Mouse (Mus musculus): ENCODE measurements around the gene Zbtb17. TPM values are rescaled to one million over a fixed set of nuclear protein-coding genes. Genes with fewer than 3 reads are reported as not detected.

Gene Zbtb17
- total RNA-seq, 2 experiments from 2014 or later: 20.8 to 21.2 TPM

DNA sequence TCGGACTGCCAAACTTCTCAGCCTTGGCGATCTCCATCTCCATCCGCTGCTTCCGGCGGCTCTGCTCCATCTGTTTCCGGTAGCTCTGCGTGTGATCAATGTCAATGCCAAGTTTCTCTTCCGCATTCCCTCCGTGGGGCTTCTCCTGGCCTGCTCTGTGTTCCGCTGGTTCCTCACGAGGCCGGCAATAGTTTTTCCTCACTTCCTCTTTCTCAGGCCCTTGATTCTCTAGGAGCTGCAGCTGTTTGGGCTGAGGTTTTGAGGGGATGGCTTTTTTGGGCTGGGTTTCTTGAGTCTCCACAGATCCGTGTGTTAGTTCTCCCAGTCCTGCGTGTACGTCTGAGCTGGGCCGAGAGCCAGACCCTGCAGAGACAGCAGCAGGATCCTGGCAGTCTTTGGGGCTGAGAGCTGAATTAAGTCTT is 33.2 kb downstream of the Zbtb17 start:
- peak; percentile 47 to 51 for DNase-seq

DNA sequence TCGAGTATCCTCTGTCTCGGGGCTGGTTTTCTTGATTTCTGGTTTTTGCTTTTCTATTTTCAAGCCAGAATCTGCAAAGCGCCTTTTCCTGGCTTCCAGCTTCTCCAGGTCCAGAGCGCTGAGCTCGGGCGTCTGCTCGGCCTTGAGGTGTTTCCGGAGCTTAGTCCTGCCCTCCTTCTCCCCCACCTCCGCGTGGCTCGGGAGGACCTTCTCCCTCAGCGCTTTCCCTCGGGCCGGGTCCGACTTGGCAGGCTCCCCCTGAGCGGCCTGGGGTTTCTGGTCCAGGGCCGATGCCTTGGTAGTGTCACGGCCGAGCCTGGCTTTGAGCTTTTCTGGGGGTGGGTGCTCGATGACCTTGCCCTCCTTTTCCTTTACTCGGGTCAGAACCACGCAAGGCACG is 33.8 kb downstream of the Zbtb17 start:
- no peak for DNase-seq
- intact Hi-C loops (cut with DNase I): no loop called here

More for the DNA sequence above, 33.2 kb downstream of the Zbtb17 start:
- intact Hi-C loops (cut with DNase I): no loop called here

DNA sequence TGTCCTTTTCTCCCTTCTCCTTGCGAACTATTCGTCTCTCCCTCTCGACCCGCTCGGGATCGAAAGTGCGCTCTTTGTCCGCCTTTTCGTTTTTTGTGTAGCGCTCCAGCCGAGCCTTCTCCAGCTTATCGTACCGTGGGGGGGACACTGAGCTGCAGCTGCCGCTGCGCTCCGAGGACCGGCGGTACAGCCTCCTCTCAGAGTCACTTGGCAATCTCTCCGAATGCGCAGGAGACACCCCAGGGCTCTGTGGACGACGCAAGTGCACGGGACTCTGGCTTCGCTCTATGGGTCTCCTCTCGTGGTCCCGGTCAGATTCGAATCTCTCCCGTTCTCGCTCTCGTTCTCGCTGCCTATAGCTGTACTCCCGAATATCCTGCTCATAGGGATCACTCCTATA is 34.3 kb downstream of the Zbtb17 start:
- no peak for DNase-seq
- intact Hi-C loops (cut with DNase I): no loop called here

DNA sequence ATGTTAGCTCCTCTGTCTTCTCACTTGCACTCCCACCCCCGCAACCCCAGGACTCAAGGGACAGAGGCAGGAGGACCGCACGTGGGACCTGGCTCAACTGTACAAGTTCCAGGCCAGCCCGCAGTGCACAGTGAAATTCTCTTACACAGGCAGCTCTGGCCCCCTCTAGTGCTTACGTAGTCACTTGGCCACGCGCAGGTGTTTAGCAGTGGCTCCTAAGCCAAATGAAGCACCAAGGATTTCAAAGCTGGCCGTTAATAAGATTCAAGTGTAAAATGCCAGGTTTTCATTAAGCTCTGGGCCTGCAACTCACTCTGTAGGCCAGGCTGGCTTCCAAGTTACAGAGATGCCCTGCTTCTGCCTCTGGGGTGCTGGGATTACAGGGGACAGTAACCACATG is 35.0 kb downstream of the Zbtb17 start:
- DNase-seq: no peak
- intact Hi-C loops (cut with DNase I): no loop called here

DNA sequence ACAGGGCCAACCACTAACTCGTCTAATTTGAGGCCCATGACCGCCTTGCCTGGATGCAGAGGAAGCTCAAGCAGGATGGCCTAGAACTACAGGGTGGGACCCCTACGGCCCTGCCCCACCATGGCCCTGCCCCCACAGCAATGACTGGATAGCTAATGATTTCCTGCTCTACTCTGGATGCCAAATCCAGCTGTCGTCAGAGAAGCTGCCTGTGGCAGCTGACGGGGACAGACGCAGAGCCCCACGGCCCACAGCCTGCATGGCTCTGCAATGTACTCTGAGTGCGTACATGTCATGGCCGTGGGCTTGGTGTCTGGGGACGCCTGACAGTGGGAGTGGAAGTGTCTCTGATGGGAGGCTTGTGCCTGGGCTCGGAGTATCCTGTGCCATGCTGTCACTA is 39.6 kb downstream of the Zbtb17 start:
- DNase-seq: no peak
- intact Hi-C loops (cut with DNase I): no loop called here

DNA sequence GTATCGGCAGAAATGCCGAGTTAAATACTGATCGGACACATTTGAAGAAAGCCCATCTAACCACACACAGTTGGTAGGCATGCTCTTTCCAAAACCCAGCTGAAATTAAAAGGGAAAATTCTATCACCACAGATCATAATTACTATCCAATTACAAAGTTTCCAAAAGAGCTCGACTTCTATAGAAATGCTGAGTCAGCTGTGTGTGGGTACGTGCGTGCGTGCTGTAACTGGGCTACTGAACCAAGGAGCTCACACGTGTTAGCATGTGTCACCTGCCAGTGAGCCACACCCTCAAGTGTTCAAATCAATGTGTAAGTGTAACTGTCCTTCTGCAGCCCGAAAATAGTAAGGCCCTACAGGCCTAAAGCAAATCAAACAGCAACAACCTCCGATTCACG is 43.1 kb downstream of the Zbtb17 start:
- intact Hi-C loops (cut with DNase I): loop anchor here (5.0 kb wide), 2 partner anchors 55 to 75 kb away; no protein-coding TSS in a partner anchor
- no peak for DNase-seq

DNA sequence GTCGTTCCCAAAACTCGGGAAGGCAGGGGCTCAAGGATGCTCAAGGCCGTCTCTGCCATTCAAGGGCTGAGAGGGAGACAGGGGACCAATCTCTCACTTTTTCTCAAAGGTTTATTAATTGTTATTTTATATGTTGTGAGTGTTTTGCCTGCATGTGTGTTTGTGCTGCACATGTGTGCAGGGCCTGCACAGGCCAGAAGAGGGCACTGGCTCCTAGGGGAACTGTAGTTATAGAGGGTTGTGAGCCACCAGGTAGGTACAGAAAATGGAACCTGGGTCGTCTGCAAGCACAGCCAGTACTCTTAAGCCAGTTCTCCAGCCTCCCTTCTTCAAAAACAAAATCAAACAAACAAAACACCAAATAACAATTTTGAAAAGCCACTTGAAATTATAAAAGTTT is 44.2 kb downstream of the Zbtb17 start:
- no peak for DNase-seq
- intact Hi-C loops (cut with DNase I): loop anchor here (5.0 kb wide), 2 partner anchors 56 to 74 kb away; no protein-coding TSS in a partner anchor

DNA sequence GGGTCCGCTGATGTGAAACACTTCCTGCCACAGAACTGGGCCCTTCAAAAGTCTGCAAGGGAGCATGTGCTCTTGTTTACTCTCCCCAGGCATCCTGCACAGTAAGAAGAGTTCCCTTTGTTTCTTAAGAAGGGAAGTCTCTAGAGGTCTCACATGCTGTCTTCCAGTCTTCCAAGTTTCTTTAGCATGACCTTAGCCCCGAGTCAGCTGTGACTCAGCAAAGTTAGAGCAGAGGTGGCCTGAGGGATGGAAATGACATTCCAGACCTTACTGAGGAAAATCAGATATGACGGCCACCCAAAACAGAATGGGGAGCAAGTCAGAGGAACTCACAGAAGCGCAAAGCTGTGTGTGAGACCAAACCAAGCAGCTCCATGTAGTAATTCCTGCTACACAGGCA is 56.2 kb downstream of the Zbtb17 start:
- peak in 1 of 2 experiments; percentile 27 for DNase-seq
- intact Hi-C loops (cut with DNase I): no loop called here

DNA sequence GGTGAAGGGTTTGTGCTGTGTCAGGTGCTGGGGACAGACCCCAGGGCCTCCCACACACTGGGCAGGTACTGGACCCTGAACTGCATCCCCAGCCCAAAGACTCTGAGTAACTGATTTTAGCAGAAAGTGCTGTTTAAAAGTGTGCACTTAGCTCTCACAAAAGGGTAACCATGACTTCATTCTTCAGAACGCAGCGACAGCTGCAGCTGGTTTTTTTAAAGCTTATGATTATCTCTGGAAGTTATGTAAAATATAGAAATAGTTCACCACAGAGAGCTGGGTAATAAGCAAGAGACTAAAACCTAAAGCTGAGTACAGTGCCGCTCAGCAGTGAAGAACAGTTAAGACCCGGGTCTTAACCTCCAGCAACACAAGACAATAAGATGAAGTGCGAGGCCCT is 56.6 kb downstream of the Zbtb17 start:
- no peak for DNase-seq
- intact Hi-C loops (cut with DNase I): no loop called here

DNA sequence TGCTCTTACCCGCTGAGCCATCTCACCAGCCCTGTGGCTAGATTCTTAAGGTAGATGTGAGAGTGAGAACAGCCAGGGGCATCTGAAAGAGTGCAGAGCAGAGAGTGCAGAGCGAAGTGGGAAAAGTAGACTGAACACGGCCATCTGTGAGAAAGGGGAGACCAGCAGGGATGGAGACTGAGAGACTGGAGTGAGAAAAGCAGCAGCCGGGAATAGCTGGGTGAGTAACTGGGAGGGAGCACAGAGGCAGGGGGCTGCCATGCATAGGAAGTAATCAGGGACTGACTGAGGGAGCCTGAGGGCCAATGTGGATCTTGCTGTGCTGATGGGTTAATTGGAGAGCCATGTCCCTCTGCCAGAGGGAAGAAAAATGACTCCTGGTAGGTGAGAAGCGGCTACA is 58.3 kb downstream of the Zbtb17 start:
- intact Hi-C loops (cut with DNase I): no loop called here
- DNase-seq: no peak

DNA sequence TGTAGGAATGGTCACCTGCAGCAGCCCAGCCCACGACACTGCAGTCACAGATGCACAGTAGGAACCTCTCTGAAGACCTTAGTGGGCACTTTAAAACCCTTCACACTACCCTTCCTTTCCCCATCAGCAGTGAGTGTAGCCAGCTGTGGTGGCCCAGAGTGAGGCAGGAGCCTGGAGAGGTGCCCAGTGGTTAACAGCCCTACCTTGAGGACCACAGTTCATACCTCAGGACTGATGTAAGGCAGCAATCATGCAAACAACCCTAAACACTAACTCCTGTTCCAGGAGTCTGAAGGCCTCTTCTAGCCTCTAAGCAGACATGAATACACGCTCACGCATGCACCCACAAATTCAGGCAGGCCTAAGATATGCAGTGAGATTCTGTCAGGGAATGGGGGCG is 60.0 kb downstream of the Zbtb17 start:
- intact Hi-C loops (cut with DNase I): no loop called here

DNA sequence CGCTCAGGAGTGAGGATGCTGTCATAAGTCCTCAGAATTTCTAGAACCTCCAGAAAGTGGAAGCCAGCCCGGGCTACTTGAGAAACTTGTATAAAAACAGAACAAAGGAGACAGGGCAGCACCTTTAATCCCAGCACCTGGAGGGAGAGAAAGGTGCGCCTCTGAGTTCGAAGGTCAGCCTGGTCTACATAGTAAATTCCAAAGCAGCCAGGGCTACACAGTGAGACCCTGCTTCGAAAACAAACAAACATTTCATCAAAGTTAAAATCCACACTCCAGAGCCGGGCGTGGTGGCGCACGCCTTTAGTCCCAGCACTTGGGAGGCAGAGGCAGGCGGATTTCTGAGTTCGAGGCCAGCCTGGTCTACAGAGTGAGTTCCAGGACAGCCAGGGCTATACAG is 61.4 kb downstream of the Zbtb17 start:
- intact Hi-C loops (cut with DNase I): loop anchor here (2.0 kb wide), 1 partner anchor 31 kb away; no protein-coding TSS in a partner anchor

More for the DNA sequence above, 60.0 kb downstream of the Zbtb17 start:
- DNase-seq: no peak

DNA sequence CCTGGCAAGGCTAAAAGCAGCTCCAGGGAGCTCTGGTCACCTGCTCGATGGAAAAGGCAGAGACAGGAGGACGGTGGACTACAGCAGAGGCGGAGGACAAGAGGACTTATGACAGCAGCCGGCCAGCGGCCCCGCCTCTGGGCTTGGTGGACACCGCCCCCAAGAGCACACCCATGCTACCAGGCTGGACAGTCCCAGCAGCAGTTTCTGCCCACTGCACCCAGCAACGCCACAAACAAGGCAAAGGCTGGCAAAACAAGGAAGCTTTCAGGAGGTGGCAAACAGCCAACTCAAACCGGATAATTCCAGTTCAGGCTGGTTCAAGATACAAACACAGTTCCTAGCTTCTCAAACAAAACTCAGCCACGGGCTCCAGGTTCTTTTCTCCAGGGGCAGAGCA is 61.9 kb downstream of the Zbtb17 start:
- DNase-seq: peak; percentile 73 to 78
- intact Hi-C loops (cut with DNase I): loop anchor here (2.0 kb wide), 1 partner anchor 30 kb away; no protein-coding TSS in a partner anchor

More for the DNA sequence above, 61.4 kb downstream of the Zbtb17 start:
- DNase-seq: no peak

DNA sequence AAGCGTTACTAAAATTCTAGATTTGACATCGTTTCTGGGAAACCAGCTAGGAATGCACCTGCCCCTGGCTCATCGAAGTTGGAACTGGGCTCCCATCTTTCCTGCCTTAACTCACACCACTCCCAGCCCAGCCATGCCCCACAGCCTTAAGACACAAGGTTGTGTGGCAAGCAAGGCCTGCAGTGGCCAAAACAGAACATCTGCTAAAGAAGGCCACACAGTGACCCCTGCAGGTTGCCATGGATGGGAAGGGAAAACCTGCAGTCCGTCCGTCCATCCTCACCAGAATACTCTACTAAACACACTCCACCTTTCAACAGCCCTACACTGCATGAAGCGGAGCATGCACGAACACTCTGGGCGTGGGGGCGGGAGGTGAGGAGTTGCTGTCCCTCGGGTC is 62.4 kb downstream of the Zbtb17 start:
- intact Hi-C loops (cut with DNase I): loop anchor here (2.0 kb wide), 1 partner anchor 30 kb away; no protein-coding TSS in a partner anchor
- DNase-seq: peak; percentile 42 to 49

DNA sequence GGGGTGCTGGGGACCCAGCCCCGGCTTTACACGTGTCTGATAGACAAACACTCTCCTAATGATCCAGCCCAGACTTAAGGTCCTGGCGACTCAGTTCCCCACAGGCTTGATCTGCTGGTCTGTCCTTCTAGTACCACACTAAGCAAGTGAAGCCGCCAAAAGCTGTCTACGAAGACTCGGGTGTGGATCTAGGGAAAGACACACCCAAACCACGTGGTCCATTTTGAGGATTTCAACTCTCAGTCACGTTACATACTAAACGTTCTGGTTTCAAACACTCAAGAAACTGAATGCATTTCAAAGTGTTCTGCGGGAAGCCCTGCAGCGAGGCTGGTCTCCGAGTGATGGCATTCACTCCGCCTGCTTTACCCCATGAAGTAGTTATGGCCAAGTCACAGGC is 66.0 kb downstream of the Zbtb17 start:
- intact Hi-C loops (cut with DNase I): no loop called here
- DNase-seq: no peak

DNA sequence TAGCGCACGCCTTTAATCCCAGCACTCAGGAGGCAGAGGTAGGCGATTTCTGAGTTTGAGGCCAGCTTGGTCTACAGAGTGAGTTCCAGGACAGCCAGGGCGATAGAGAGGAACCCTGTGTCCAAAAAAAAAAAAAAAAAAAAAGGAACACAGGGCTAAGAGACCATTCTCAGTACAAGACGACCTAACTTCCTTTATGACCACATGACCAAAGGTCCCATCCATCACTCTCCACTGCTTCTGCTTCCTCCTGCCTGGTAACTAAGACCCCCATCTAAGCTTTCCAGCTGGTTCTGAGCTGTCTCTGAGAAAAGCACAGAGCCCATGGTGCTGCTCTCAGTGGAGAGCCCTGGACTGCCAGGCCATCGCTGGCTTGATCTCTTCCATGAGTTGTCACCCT is 67.7 kb downstream of the Zbtb17 start:
- DNase-seq: no peak
- intact Hi-C loops (cut with DNase I): no loop called here

DNA sequence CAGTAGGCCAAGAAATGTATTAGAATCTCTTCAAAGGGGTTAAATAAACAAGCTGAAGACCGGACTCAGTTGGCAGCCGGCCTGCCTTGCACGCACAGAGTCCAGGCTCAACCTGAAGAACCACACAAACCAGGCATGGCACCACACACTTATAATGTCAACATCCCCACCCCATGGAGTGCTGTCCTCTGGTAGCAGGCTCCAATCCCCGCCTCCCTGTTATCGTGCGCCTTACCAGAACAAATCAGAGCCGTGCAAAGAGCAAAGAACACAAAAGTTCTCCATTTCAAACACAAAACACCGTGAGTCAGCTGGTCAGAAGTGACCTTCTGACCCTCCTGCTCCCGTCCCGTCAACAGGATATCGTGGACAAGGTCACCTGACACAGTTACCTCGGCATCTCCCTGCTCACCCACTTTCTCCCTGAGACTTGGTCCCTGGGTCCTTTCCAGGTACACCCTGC is 69.8 kb downstream of the Zbtb17 start:
- intact Hi-C loops (cut with DNase I): no loop called here

More for the DNA sequence above, 69.8 kb downstream of the Zbtb17 start:
- no peak for DNase-seq

Other genes starting within 250 kb of the Zbtb17 start
- gene Rsg1, start 230.7 kb upstream of the Zbtb17 start, total RNA-seq (2021): under 1 TPM; 0.68 to 0.86 TPM
- 10 to 100 TPM; 20.7 TPM for gene Arhgef19, start 205.2 kb upstream of the Zbtb17 start, total RNA-seq (2021)
- 1 to 10 TPM; 8.0 to 8.9 TPM for gene Epha2, start 143.4 kb upstream of the Zbtb17 start, total RNA-seq (2021)
- gene Fam131c, start 76.4 kb upstream of the Zbtb17 start, total RNA-seq (2021): under 1 TPM; 0.15 to 0.65 TPM
- gene Clcnka, start 45.9 kb upstream of the Zbtb17 start, total RNA-seq (2021): not detected
- gene Clcnkb, start 28.6 kb upstream of the Zbtb17 start, total RNA-seq (2021): 1 to 10 TPM in 1 of 2 experiments, under 1 TPM in 1; 0.83 to 1.5 TPM
- 100 to 1,000 TPM; 760 to 902 TPM for gene Hspb7, start 23.9 kb upstream of the Zbtb17 start, total RNA-seq (2021)
- gene Srarp, start 8.5 kb upstream of the Zbtb17 start, total RNA-seq (2021): under 1 TPM; 0.34 to 0.43 TPM
- gene Spen, start 93.9 kb downstream of the Zbtb17 start, total RNA-seq (2021): 10 to 100 TPM; 33.8 to 34.0 TPM
- gene Fblim1, start 161.4 kb downstream of the Zbtb17 start, total RNA-seq (2021): 100 to 1,000 TPM; 299 to 338 TPM
- gene Tmem82, start 174.0 kb downstream of the Zbtb17 start, total RNA-seq (2021): 10 to 100 TPM; 30.1 to 35.4 TPM
- gene Slc25a34, start 179.2 kb downstream of the Zbtb17 start, total RNA-seq (2021): 100 to 1,000 TPM; 121 TPM
- 100 to 1,000 TPM; 101 to 103 TPM for gene Plekhm2, start 220.2 kb downstream of the Zbtb17 start, total RNA-seq (2021)
- gene Rsc1a1, start 240.9 kb downstream of the Zbtb17 start, total RNA-seq (2021): not detected

Measured in heart, postnatal 14 days (tissue).